Mouse (Mus musculus) midbrain, embryonic 16.5 days (tissue): ENCODE data around the gene Ccdc70. TPM values are rescaled to one million over a fixed set of nuclear protein-coding genes. Genes with fewer than 3 reads are reported as not detected.

Source experiments
- ATAC-seq: fragments of 200-750 bp; cut with Nextera tagmentation; 2 replicates; pipeline ENCODE4 v1.8.0; 2017; ENCODE audit warnings: moderate TSS enrichment
- H3K27ac ChIP-seq: fragments of 300-500 bp; sonication (generic); 2 replicates; pipeline ENCODE4 v1.5.1; 2014; ENCODE audit warnings: mild to moderate bottlenecking, low read length, mixed read lengths
- H3K27me3 ChIP-seq: fragments of 300-500 bp; sonication (generic); 2 replicates; pipeline ENCODE4 v1.6.1; 2014; ENCODE audit warnings: low read depth, low read length, mixed read lengths; ENCODE audit not compliant: control insufficient read depth, insufficient read depth
- H3K36me3 ChIP-seq: fragments of 300-500 bp; sonication (generic); 2 replicates; pipeline ENCODE4 v1.6.1; 2014; ENCODE audit warnings: mild to moderate bottlenecking, low read length, moderate library complexity, mixed read lengths; ENCODE audit not compliant: control insufficient read depth, insufficient read depth
- H3K4me1 ChIP-seq: fragments of 300-500 bp; sonication (generic); 2 replicates; pipeline ENCODE4 v1.6.1; 2014; ENCODE audit warnings: mild to moderate bottlenecking, low read length, mixed read lengths; ENCODE audit not compliant: control insufficient read depth, insufficient read depth
- H3K4me2 ChIP-seq: fragments of 300-500 bp; sonication (generic); 2 replicates; pipeline ENCODE4 v1.6.1; 2014; ENCODE audit warnings: mild to moderate bottlenecking, low read length, mixed read lengths
- H3K4me3 ChIP-seq: fragments of 300-500 bp; sonication (generic); 2 replicates; pipeline ENCODE4 v1.5.1; 2014; ENCODE audit warnings: low read depth, mild to moderate bottlenecking, low read length, moderate library complexity, mixed read lengths
- H3K9ac ChIP-seq: fragments of 300-500 bp; sonication (generic); 2 replicates; pipeline ENCODE4 v1.6.1; 2014; ENCODE audit warnings: low read depth, low read length, mixed read lengths
- H3K9me3 ChIP-seq: fragments of 300-500 bp; sonication (generic); replicated peaks from 2 replicates; pipeline ENCODE4 v1.6.1; 2014; ENCODE audit warnings: mild to moderate bottlenecking, low read length, mixed read lengths; ENCODE audit not compliant: control insufficient read depth, poor library complexity, severe bottlenecking
- WGBS: fragments of 180-500 bp; shearing (Covaris S2); extraction: QIAGEN DNeasy Blood & Tissue Kit; methylation state at CpG from one replicate; pipeline ENCODE4 v1.1.7; 2014; 5-methylcytosine and 5-hydroxymethylcytosine counted together
- polyA plus RNA-seq: library from polyadenylated mRNA; unstranded; fragments of >200 nt; fragmentation: Nextera tagmentation; extraction: Ambion mirVana; gene quantifications from 2 replicates; pipeline ENCODE4 v1.2.1, GENCODE M21; 2015

The Ccdc70 gene
- polyA plus RNA-seq, 1 experiment from 2014 or later: not detected

DNA sequence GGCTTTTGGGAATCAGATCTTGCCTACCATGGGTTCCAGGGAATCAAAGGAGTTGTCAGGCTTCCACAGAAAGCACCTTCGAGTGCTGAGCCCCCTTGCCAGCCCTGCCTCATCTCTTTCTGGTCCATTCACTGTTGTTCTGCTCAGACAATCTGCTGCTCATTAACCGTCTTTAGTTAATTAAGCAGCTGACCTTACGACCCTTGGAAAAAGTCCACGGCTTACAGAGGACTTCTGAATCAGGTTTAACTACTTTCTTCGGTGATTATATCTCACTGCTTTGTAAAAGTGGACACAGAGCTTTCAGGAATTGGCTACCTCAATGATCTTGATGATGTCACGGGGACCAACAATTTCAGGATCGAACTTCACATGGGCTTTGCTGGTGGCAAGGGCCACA, 48.2 kb downstream of the Ccdc70 start:
- H3K9me3 ChIP-seq: no peaks in the 10 kb centered on the region
- H3K4me1 ChIP-seq: no peaks in the 10 kb centered on the region
- WGBS: 72% methylated on average over 7 of the region's 7 CpGs
- no peak for ATAC-seq
- no peak overlapping the region for H3K27ac ChIP-seq
- H3K9ac ChIP-seq: no peak overlapping the region
- H3K27me3 ChIP-seq: no peaks in the 10 kb centered on the region
- H3K4me2 ChIP-seq: no peak overlapping the region
- no peak overlapping the region for H3K4me3 ChIP-seq
- no peaks in the 10 kb centered on the region for H3K36me3 ChIP-seq

DNA sequence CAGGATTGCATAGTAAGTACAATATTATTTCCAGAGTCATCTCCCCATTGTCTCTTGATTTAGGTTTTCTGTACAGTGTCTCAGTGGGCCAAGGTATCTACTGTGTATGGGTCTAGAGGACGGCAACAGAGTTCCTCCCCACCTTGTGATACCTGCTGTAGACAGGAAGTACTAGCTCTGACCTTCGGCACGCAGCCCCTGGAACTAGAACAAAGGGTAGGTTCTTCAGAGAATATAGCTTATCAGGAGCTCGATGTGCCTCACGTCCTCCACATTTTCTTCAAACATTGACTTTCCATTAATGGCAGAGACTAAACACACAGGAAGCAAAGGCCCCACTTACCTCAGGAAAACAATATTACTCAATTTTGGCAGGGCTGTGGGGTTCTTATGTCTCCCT, 49.9 kb downstream of the Ccdc70 start:
- WGBS: 88% methylated on average over 5 of the region's 5 CpGs
- H3K27ac ChIP-seq: no peak overlapping the region
- H3K36me3 ChIP-seq: no peaks in the 10 kb centered on the region
- ATAC-seq: no peak
- H3K4me3 ChIP-seq: no peak overlapping the region
- no peaks in the 10 kb centered on the region for H3K9me3 ChIP-seq
- no peaks in the 10 kb centered on the region for H3K4me1 ChIP-seq
- H3K27me3 ChIP-seq: no peaks in the 10 kb centered on the region
- H3K9ac ChIP-seq: no peak overlapping the region
- H3K4me2 ChIP-seq: no peak overlapping the region

DNA sequence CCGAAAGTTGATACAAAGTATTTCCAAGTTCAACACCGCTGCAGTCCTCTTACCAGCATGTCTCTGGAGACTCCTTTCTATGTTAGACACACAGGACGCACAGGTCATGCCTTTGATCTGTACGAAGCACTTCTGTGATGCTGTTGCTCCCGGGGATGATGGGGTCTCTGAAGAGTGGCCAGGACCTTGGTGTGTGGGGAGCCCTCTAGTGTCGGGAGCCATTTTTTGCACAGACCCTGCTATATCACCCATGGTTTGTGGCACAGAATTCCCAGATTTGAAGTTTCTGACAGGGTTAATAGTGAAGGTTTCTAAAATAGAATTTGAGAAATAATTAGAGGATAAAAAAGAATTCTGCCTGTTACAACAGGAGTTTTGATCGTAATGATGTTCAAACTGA, 52.7 kb downstream of the Ccdc70 start:
- Histone ChIP-seq H3K27ac (no peak overlapping the region), H3K4me3 (no peak overlapping the region), H3K9me3 (no peaks in the 10 kb centered on the region), H3K4me2 (no peak overlapping the region), H3K36me3 (no peaks in the 10 kb centered on the region), H3K9ac (no peak overlapping the region), H3K27me3 (no peaks in the 10 kb centered on the region), H3K4me1 (no peaks in the 10 kb centered on the region)
- ATAC-seq: no peak
- WGBS: 59% methylated on average over 7 of the region's 7 CpGs

Other genes with a start within 250 kb of the Ccdc70 start
- not detected in 2 replicates for gene Defa24, start 235.3 kb upstream of the Ccdc70 start, polyA plus RNA-seq
- gene Defb50, start 146.2 kb upstream of the Ccdc70 start, polyA plus RNA-seq: not detected in 2 replicates
- gene Defb2, start 129.8 kb upstream of the Ccdc70 start, polyA plus RNA-seq: not detected in 2 replicates
- not detected in 2 replicates for gene Defb10, start 110.9 kb upstream of the Ccdc70 start, polyA plus RNA-seq
- not detected in 2 replicates for gene Defb9, start 84.4 kb upstream of the Ccdc70 start, polyA plus RNA-seq
- 5.6 and 10.9 TPM in 2 replicates for gene Defb11, start 63.4 kb upstream of the Ccdc70 start, polyA plus RNA-seq
- not detected in 2 replicates for gene Defb15, start 37.1 kb upstream of the Ccdc70 start, polyA plus RNA-seq
- not detected in 2 replicates for gene Defb35, start 31.4 kb upstream of the Ccdc70 start, polyA plus RNA-seq
- gene Defb13, start 23.0 kb upstream of the Ccdc70 start, polyA plus RNA-seq: not detected in 2 replicates
- not detected in 2 replicates for gene Fam90a1a, start 11.1 kb upstream of the Ccdc70 start, polyA plus RNA-seq
- 1.5 and 1.6 TPM in 2 replicates for gene Atp7b, start 90.5 kb downstream of the Ccdc70 start, polyA plus RNA-seq
- gene Alg11, start 90.9 kb downstream of the Ccdc70 start, polyA plus RNA-seq: 44.5 and 49.6 TPM in 2 replicates
- 1.0 and 1.3 TPM in 2 replicates for gene Nek5, start 155.3 kb downstream of the Ccdc70 start, polyA plus RNA-seq
- 6.1 and 9.1 TPM in 2 replicates for gene Nek3, start 196.7 kb downstream of the Ccdc70 start, polyA plus RNA-seq
- 6.6 and 8.4 TPM in 2 replicates for gene Ckap2, start 216.0 kb downstream of the Ccdc70 start, polyA plus RNA-seq
- gene Vps36, start 223.0 kb downstream of the Ccdc70 start, polyA plus RNA-seq: 41.6 and 44.2 TPM in 2 replicates